Mouse (Mus musculus) liver, adult (tissue): ENCODE measurements around the gene Gm5592.
"Not testable (repeated sequence)": the region's sequence is repeated elsewhere in the genome, so short reads cannot be mapped to it uniquely, and the experiment has no call there.

Experiments used
- GATA4 ChIP-seq: IDR thresholded peaks from 2 replicates; pipeline ENCODE4 v1.6.1; 2014; ENCODE audit warnings: mild to moderate bottlenecking, low read length; ENCODE audit not compliant: insufficient replicate concordance

Gm5592 gene

DNA sequence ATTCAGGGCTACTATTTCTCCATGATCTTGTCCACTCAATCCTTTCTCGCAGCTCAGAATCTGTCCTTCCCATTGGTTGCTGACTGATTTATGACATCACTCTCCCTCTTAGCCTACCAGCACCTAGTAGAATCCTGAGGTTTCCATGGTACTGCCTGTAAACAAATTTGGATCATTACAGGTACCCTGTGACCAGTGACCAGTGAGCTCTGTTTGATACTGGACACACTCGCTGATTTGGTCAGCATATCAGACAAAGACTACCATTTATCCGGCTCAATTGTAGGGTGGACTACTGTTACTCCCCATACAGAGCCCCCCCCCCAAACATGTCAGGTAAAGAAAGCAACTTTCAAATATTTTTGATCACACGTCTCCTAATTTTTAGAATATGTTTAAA, at the start of gene Gm5592:
Gene Gm5592 (plus strand): TSS at position 301 of the 400 bp plus-strand sequence.
- not testable (repeated sequence) for TF ChIP-seq GATA4

DNA sequence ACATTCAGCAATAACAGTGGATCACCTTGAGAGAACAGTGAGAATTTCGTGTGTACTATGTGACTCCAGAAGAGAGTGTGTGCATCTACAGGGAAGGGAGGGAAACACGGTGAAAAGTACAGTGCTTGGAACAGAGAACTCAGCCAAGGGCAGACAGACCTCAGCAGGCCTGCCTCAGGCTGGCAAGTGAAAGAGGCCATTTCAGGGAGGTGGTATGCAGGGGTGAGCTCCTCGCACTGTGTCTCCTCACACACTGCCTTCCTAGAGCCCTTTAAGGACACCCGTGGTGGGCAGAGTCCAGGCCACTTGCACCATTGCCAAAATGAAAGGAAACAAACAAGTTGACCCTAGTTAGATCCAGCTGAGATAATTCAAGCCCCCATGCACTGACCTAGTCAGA, 40.0 kb downstream of the Gm5592 start:
- no peak for TF ChIP-seq GATA4
